Mouse (Mus musculus): ENCODE results near the gene Lmx1a.

GRCm38 (mm10) chr1:167803351-167803981, 114.4 kb downstream of the Lmx1a start:
- no peak for TF ChIP-seq POLR2A (IDR thresholded peaks at IDR 0.05; ENCODE audit: insufficient read length, low read depth)
- TF ChIP-seq MAX (IDR thresholded peaks at IDR 0.05; ENCODE audit: low read depth): no peak
- no peak for TF ChIP-seq USF1 (IDR thresholded peaks at IDR 0.05; ENCODE audit: low read depth)
- TF ChIP-seq CEBPB (IDR thresholded peaks at IDR 0.05; ENCODE audit: insufficient read depth, poor library complexity, severe bottlenecking): no peak
- no peak for TF ChIP-seq TCF12 (IDR thresholded peaks at IDR 0.05; ENCODE audit: insufficient read depth, poor library complexity, severe bottlenecking)
- no peak for TF ChIP-seq POLR2AphosphoS2 (IDR thresholded peaks at IDR 0.05; ENCODE audit: insufficient read length, low read depth)
- TF ChIP-seq MYOG (IDR thresholded peaks at IDR 0.05; ENCODE audit: control insufficient read depth in 1 of 3, insufficient read depth in 1 of 3, insufficient read length in 2 of 3, low read depth in 2 of 3): no peak
- no peak for TF ChIP-seq TCF3 (IDR thresholded peaks at IDR 0.05; ENCODE audit: insufficient read length, low read depth)
- TF ChIP-seq REST (IDR thresholded peaks at IDR 0.05; ENCODE audit: insufficient read depth, insufficient read length): no peak
- no peak for TF ChIP-seq MYOD1 (IDR thresholded peaks at IDR 0.05; ENCODE audit: control insufficient read depth in 1 of 3, insufficient read length in 2 of 3, low read depth in 2 of 3)
- TF ChIP-seq SRF (IDR thresholded peaks at IDR 0.05; ENCODE audit: control insufficient read depth, insufficient read length, low read depth): no peak
